Mouse (Mus musculus): ENCODE data around the gene Lysmd4. TPM values are rescaled to one million over a fixed set of nuclear protein-coding genes. Genes with fewer than 3 reads are reported as not detected.

The Lysmd4 gene
- total and polyA plus RNA-seq, 3 experiments = 14.6 to 18.2 (median 17.3) TPM

- WGBS = 57% methylated on average over 4 of the region's 4 CpGs
These were observed 10.4 kb upstream of the Lysmd4 start for GRCm38 (mm10) chr7:67211971-67212370.

GRCm38 (mm10) chr7:67213589-67213988 lies 8.8 kb upstream of the Lysmd4 start:
- peaks cover 5% of the 10 kb centered on the region for H3K4me1 ChIP-seq (ENCODE audit: control insufficient read depth, insufficient read depth, low read length)
- no peak overlapping the region for H3K9ac ChIP-seq (ENCODE audit: low read depth, low read length)
- no peaks in the 10 kb centered on the region for H3K79me2 ChIP-seq (replicated peaks; ENCODE audit: control insufficient read depth, insufficient read depth, low read length)
- H3K27me3 ChIP-seq (ENCODE audit: control insufficient read depth, insufficient read depth, low read length) = no peaks in the 10 kb centered on the region
- no peaks in the 10 kb centered on the region for H3K36me3 ChIP-seq (ENCODE audit: control insufficient read depth, insufficient read depth, low read length)
- H3K27ac ChIP-seq = no peak overlapping the region
- H3K4me3 ChIP-seq = no peak overlapping the region
- 67% methylated on average over 1 of the region's 1 CpGs for WGBS
- no peak for TF ChIP-seq POLR2A (IDR thresholded peaks at IDR 0.05; ENCODE audit: insufficient read depth, low read depth, low read length)
- TF ChIP-seq EP300 (IDR thresholded peaks at IDR 0.05; ENCODE audit: insufficient read depth, low read depth, low read length) = no peak
- TF ChIP-seq CTCF (IDR thresholded peaks at IDR 0.05) = no peak
- intact Hi-C loops (cut with DNase I) = no loop called here
- DNase-seq = no peak

More at GRCm38 (mm10) chr7:67211971-67212370, 10.4 kb upstream of the Lysmd4 start:
- intact Hi-C loops (cut with DNase I) = no loop called here
- Histone ChIP-seq H3K4me1 (ENCODE audit: control insufficient read depth, insufficient read depth, low read length) (peaks cover 4% of the 10 kb centered on the region), H3K9ac (ENCODE audit: low read depth, low read length) (no peak overlapping the region), H3K4me3 (no peak overlapping the region), H3K36me3 (ENCODE audit: control insufficient read depth, insufficient read depth, low read length) (no peaks in the 10 kb centered on the region), H3K27ac (no peak overlapping the region), H3K27me3 (ENCODE audit: control insufficient read depth, insufficient read depth, low read length) (no peaks in the 10 kb centered on the region), H3K79me2 (replicated peaks; ENCODE audit: control insufficient read depth, insufficient read depth, low read length) (no peaks in the 10 kb centered on the region)
- no peak for DNase-seq
- no peak for TF ChIP-seq CTCF (IDR thresholded peaks at IDR 0.05)

- H3K27me3 ChIP-seq (ENCODE audit: control insufficient read depth, insufficient read depth, low read length) = no peaks in the 10 kb centered on the region
- TF ChIP-seq CTCF (IDR thresholded peaks at IDR 0.05) (no peak), POLR2A (IDR thresholded peaks at IDR 0.05; ENCODE audit: insufficient read depth, low read depth, low read length) (no peak), EP300 (IDR thresholded peaks at IDR 0.05; ENCODE audit: insufficient read depth, low read depth, low read length) (no peak)
- no peaks in the 10 kb centered on the region for H3K79me2 ChIP-seq (replicated peaks; ENCODE audit: control insufficient read depth, insufficient read depth, low read length)
- no peak for DNase-seq
- H3K36me3 ChIP-seq (ENCODE audit: control insufficient read depth, insufficient read depth, low read length) = no peaks in the 10 kb centered on the region
- intact Hi-C loops (cut with DNase I) = no loop called here
- H3K27ac ChIP-seq = no peak overlapping the region
- no peak overlapping the region for H3K4me3 ChIP-seq
- peaks cover 4% of the 10 kb centered on the region for H3K4me1 ChIP-seq (ENCODE audit: control insufficient read depth, insufficient read depth, low read length)
- no peak overlapping the region for H3K9ac ChIP-seq (ENCODE audit: low read depth, low read length)
- 33% methylated on average over 6 of the region's 6 CpGs for WGBS
These were observed 6.0 kb upstream of the Lysmd4 start for GRCm38 (mm10) chr7:67216351-67216750.

- H3K4me3 ChIP-seq = no peak overlapping the region
- TF ChIP-seq EP300 (IDR thresholded peaks at IDR 0.05; ENCODE audit: insufficient read depth, low read depth, low read length) (0 out of 2 replicates have a peak, but pooled peaks have one; percentile 31), POLR2A (IDR thresholded peaks at IDR 0.05; ENCODE audit: insufficient read depth, low read depth, low read length) (no peak), CTCF (IDR thresholded peaks at IDR 0.05) (peak; percentile 92)
- 81% methylated on average over 3 of the region's 3 CpGs for WGBS
- no peak overlapping the region for H3K27ac ChIP-seq
- H3K36me3 ChIP-seq (ENCODE audit: control insufficient read depth, insufficient read depth, low read length) = no peaks in the 10 kb centered on the region
- intact Hi-C loops (cut with DNase I) = loop anchor here (1.0 kb wide), 1 partner anchor 414 kb away; no protein-coding TSS in a partner anchor
- peak; percentile 57 to 84 for DNase-seq
- no peaks in the 10 kb centered on the region for H3K79me2 ChIP-seq (replicated peaks; ENCODE audit: control insufficient read depth, insufficient read depth, low read length)
- no peaks in the 10 kb centered on the region for H3K27me3 ChIP-seq (ENCODE audit: control insufficient read depth, insufficient read depth, low read length)
- peaks cover 4% of the 10 kb centered on the region for H3K4me1 ChIP-seq (ENCODE audit: control insufficient read depth, insufficient read depth, low read length)
- no peak overlapping the region for H3K9ac ChIP-seq (ENCODE audit: low read depth, low read length)
These were observed 5.3 kb upstream of the Lysmd4 start for GRCm38 (mm10) chr7:67217025-67217424.

GRCm38 (mm10) chr7:67225943-67226625 lies 3.7 kb downstream of the Lysmd4 start:
- H3K4me3 ChIP-seq = no peak overlapping the region
- peaks cover 15% of the 10 kb centered on the region for H3K4me1 ChIP-seq (ENCODE audit: control insufficient read depth, insufficient read depth, low read length)
- no peak for DNase-seq
- TF ChIP-seq EP300 (IDR thresholded peaks at IDR 0.05; ENCODE audit: insufficient read depth, low read depth, low read length) = no peak
- TF ChIP-seq CTCF (IDR thresholded peaks at IDR 0.05) = no peak
- no peak for TF ChIP-seq POLR2A (IDR thresholded peaks at IDR 0.05; ENCODE audit: insufficient read depth, low read depth, low read length)
- peaks cover 8% of the 10 kb centered on the region for H3K36me3 ChIP-seq (ENCODE audit: control insufficient read depth, insufficient read depth, low read length)
- H3K79me2 ChIP-seq (replicated peaks; ENCODE audit: control insufficient read depth, insufficient read depth, low read length) = no peaks in the 10 kb centered on the region
- no peak overlapping the region for H3K9ac ChIP-seq (ENCODE audit: low read depth, low read length)
- H3K27ac ChIP-seq = no peak overlapping the region
- intact Hi-C loops (cut with DNase I) = no loop called here
- WGBS = 89% methylated on average over 15 of the region's 15 CpGs
- no peaks in the 10 kb centered on the region for H3K27me3 ChIP-seq (ENCODE audit: control insufficient read depth, insufficient read depth, low read length)

- Histone ChIP-seq H3K4me3 (no peak overlapping the region), H3K9ac (ENCODE audit: low read depth, low read length) (no peak overlapping the region), H3K27ac (no peak overlapping the region), H3K27me3 (ENCODE audit: control insufficient read depth, insufficient read depth, low read length) (no peaks in the 10 kb centered on the region), H3K79me2 (replicated peaks; ENCODE audit: control insufficient read depth, insufficient read depth, low read length) (no peaks in the 10 kb centered on the region), H3K36me3 (ENCODE audit: control insufficient read depth, insufficient read depth, low read length) (peaks cover 21% of the 10 kb centered on the region), H3K4me1 (ENCODE audit: control insufficient read depth, insufficient read depth, low read length) (peaks cover 18% of the 10 kb centered on the region)
- DNase-seq = no peak
- WGBS = 57% methylated on average over 1 of the region's 1 CpGs
- no peak for TF ChIP-seq POLR2A (IDR thresholded peaks at IDR 0.05; ENCODE audit: insufficient read depth, low read depth, low read length)
- no peak for TF ChIP-seq CTCF (IDR thresholded peaks at IDR 0.05)
- TF ChIP-seq EP300 (IDR thresholded peaks at IDR 0.05; ENCODE audit: insufficient read depth, low read depth, low read length) = no peak
- intact Hi-C loops (cut with DNase I) = no loop called here
These were observed 5.2 kb downstream of the Lysmd4 start for GRCm38 (mm10) chr7:67227538-67227937.

All from heart, adult 2 months (tissue).